Mouse (Mus musculus): ENCODE measurements around the gene Art2b. TPM values are rescaled to one million over a fixed set of nuclear protein-coding genes. Genes with fewer than 3 reads are reported as not detected.
"Not testable (repeated sequence)": the region's sequence is repeated elsewhere in the genome, so short reads cannot be mapped to it uniquely, and the experiment has no call there.

The Art2b gene
- polyA plus RNA-seq, 1 experiment from 2014 or later: not detected

GRCm38 (mm10) chr7:101607845-101608244, 22.4 kb upstream of the Art2b start:
- Histone ChIP-seq H3K36me3 (no peaks in the 10 kb centered on the region), H3K4me3 (no peak overlapping the region), H3K4me1 (no peaks in the 10 kb centered on the region), H3K9me3 (replicated peaks) (no peaks in the 10 kb centered on the region), H3K27ac (no peak overlapping the region), H3K27me3 (ENCODE audit: low read depth, poor library complexity, severe bottlenecking) (no peaks in the 10 kb centered on the region)
- no peak for DNase-seq (ENCODE audit: low spot score)
- 78% methylated on average over 6 of the region's 6 CpGs for WGBS

- Histone ChIP-seq H3K9me3 (replicated peaks) (no peaks in the 10 kb centered on the region), H3K36me3 (no peaks in the 10 kb centered on the region), H3K4me1 (no peaks in the 10 kb centered on the region), H3K27me3 (ENCODE audit: low read depth, poor library complexity, severe bottlenecking) (no peaks in the 10 kb centered on the region), H3K27ac (no peak overlapping the region), H3K4me3 (no peak overlapping the region)
- 76% methylated on average over 1 of the region's 1 CpGs for WGBS
- DNase-seq (ENCODE audit: low spot score): no peak
Measured at GRCm38 (mm10) chr7:101600406-101600805, 15.0 kb upstream of the Art2b start.

- Histone ChIP-seq H3K27ac (no peak overlapping the region), H3K36me3 (no peaks in the 10 kb centered on the region), H3K27me3 (ENCODE audit: low read depth, poor library complexity, severe bottlenecking) (no peaks in the 10 kb centered on the region), H3K4me1 (no peaks in the 10 kb centered on the region), H3K4me3 (no peak overlapping the region), H3K9me3 (replicated peaks) (no peaks in the 10 kb centered on the region)
- WGBS: 72% methylated on average over 2 of the region's 2 CpGs
- no peak for DNase-seq (ENCODE audit: low spot score)
Measured at GRCm38 (mm10) chr7:101598482-101598881, 13.1 kb upstream of the Art2b start.

DNA sequence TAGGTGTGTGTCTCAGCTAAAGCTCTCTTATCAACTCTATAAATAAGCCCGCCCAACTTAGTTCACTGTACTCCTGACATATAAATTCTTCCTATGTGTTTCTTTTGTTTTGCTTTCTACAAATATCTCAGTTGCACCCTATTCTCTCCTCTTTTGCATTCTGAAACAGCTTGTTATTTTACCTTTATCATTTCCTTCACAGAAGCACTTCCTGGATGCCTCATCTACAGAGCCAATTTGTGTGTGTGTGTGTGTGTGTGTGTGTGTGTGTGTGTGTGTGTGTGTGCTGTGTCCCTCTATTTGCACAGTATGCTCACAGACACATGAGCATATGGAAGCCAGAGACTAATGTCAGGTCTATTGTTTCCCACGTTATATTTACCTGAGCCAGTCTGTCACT, 9.6 kb upstream of the Art2b start:
- H3K4me1 ChIP-seq: no peaks in the 10 kb centered on the region
- no peak overlapping the region for H3K4me3 ChIP-seq
- DNase-seq (ENCODE audit: low spot score): no peak
- no peaks in the 10 kb centered on the region for H3K36me3 ChIP-seq
- H3K27me3 ChIP-seq (ENCODE audit: low read depth, poor library complexity, severe bottlenecking): no peaks in the 10 kb centered on the region
- no peaks in the 10 kb centered on the region for H3K9me3 ChIP-seq (replicated peaks)
- no peak overlapping the region for H3K27ac ChIP-seq
- WGBS: 87% methylated on average over 2 of the region's 2 CpGs

- H3K27me3 ChIP-seq (ENCODE audit: low read depth, poor library complexity, severe bottlenecking); H3K27ac ChIP-seq: not testable (repeated sequence)
- WGBS: 71% methylated on average over 6 of the region's 6 CpGs
Measured at GRCm38 (mm10) chr7:101584271-101584670, 1.1 kb downstream of the Art2b start.

GRCm38 (mm10) chr7:101582012-101582411, 3.4 kb downstream of the Art2b start:
- no peaks in the 10 kb centered on the region for H3K27me3 ChIP-seq (ENCODE audit: low read depth, poor library complexity, severe bottlenecking)
- WGBS: 89% methylated on average over 7 of the region's 7 CpGs
- no peak overlapping the region for H3K4me3 ChIP-seq
- no peaks in the 10 kb centered on the region for H3K9me3 ChIP-seq (replicated peaks)
- no peaks in the 10 kb centered on the region for H3K4me1 ChIP-seq
- no peak for DNase-seq (ENCODE audit: low spot score)
- H3K27ac ChIP-seq: no peak overlapping the region
- no peaks in the 10 kb centered on the region for H3K36me3 ChIP-seq

More at GRCm38 (mm10) chr7:101584271-101584670, 1.1 kb downstream of the Art2b start:
- DNase-seq (ENCODE audit: low spot score); H3K4me1 ChIP-seq; H3K4me3 ChIP-seq; H3K36me3 ChIP-seq; H3K9me3 ChIP-seq (replicated peaks): not testable (repeated sequence)

DNA sequence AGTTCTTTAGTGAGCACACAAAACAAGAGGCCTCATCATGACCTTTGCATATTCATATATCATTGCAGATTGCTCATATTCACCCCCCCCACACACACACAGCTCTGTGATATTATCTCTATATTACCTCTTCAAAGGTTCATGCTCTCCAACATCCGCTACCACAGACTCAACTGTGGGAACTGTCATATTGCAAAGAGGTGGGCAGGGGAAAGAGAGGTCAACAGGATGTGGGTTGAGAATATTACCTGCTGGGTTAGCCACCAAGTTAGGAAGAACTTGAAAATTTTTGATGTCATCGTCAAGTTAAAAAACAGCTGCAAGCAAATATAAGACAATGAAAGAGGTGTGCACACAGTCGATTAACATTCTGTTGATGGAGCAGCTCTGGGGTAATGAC, 4.5 kb downstream of the Art2b start:
- H3K4me1 ChIP-seq; H3K36me3 ChIP-seq; DNase-seq (ENCODE audit: low spot score); H3K27ac ChIP-seq; H3K27me3 ChIP-seq (ENCODE audit: low read depth, poor library complexity, severe bottlenecking); H3K4me3 ChIP-seq; H3K9me3 ChIP-seq (replicated peaks): not testable (repeated sequence)
- 94% methylated on average over 3 of the region's 3 CpGs for WGBS

- H3K36me3 ChIP-seq: no peaks in the 10 kb centered on the region
- no peaks in the 10 kb centered on the region for H3K9me3 ChIP-seq (replicated peaks)
- no peak overlapping the region for H3K27ac ChIP-seq
- no peaks in the 10 kb centered on the region for H3K4me1 ChIP-seq
- no peaks in the 10 kb centered on the region for H3K27me3 ChIP-seq (ENCODE audit: low read depth, poor library complexity, severe bottlenecking)
- no peak overlapping the region for H3K4me3 ChIP-seq
- DNase-seq (ENCODE audit: low spot score): no peak
- WGBS: 66% methylated on average over 3 of the region's 3 CpGs
Measured at GRCm38 (mm10) chr7:101574413-101574812, 11.0 kb downstream of the Art2b start.

DNA sequence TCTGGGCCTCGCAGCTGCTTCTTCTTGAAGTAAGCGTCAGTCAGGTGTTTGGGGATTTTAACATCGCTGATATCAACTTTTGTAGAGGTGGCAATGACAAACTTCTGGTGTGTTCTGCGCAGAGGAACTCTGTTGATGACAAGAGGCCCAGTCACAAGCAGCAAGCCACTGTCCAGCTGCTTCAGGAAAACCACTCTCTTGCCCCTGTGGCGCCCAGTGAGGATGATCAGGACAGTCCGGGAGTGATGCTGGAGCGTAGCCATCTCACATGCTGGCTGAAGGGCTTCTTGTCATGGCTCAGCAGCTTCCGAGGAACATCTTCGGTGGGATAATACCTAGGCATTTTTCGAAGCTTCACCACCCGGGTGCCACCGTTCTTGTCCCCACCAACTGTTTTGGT, 11.8 kb downstream of the Art2b start:
- WGBS: 88% methylated on average over 12 of the region's 12 CpGs
- not testable (repeated sequence) for H3K36me3 ChIP-seq

DNA sequence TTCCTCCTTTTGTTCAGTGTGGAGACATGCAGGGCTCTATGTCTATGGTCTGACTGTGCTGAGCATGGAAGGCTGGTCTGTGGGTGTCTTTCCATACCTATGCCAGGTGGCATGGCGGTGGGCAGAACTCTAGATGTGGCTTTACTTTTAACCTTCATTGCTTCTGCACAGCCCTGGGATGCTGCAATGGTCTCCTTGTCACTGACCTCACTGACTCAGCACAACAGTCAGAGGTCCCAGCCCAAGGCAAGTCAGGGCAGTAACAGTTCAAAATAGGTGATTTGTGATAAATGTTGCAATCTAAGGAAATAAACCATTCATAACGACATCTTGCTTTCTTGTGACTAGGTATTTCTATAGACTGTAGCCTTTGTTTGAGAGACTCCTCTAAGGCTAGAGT, 21.3 kb downstream of the Art2b start:
- Histone ChIP-seq H3K27me3 (ENCODE audit: low read depth, poor library complexity, severe bottlenecking) (no peaks in the 10 kb centered on the region), H3K4me1 (no peaks in the 10 kb centered on the region), H3K4me3 (no peak overlapping the region), H3K27ac (no peak overlapping the region), H3K9me3 (replicated peaks) (no peaks in the 10 kb centered on the region), H3K36me3 (no peaks in the 10 kb centered on the region)
- no peak for DNase-seq (ENCODE audit: low spot score)
- 92% methylated on average over 2 of the region's 2 CpGs for WGBS

More for the DNA sequence above, 11.8 kb downstream of the Art2b start:
- not testable (repeated sequence) for H3K4me1 ChIP-seq; H3K27me3 ChIP-seq (ENCODE audit: low read depth, poor library complexity, severe bottlenecking); H3K9me3 ChIP-seq (replicated peaks); DNase-seq (ENCODE audit: low spot score); H3K4me3 ChIP-seq; H3K27ac ChIP-seq

DNA sequence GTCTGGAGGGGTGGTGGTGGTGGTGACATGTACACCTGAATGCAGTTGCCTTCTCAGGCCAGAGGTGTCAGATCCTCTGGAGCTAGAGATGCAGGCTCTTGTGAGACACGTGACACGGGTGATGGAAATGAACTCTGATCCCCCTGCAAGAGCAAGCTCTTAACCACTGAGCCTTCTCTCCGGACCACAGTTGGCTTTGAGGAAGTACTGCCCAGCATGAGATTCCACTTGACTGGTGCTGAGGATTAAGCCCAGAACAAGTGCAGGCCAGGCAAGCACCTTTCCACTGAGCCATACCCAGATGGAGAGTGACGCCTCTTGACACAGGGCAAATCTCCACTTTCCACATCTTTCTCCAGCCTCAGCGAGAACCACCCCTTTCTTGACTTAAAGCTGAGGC, 26.0 kb downstream of the Art2b start:
- H3K36me3 ChIP-seq: not testable (repeated sequence)
- WGBS: 69% methylated on average over 5 of the region's 5 CpGs

GRCm38 (mm10) chr7:101557391-101557790, 28.0 kb downstream of the Art2b start:
- Histone ChIP-seq H3K4me1 (no peaks in the 10 kb centered on the region), H3K4me3 (no peak overlapping the region), H3K36me3 (no peaks in the 10 kb centered on the region), H3K9me3 (replicated peaks) (no peaks in the 10 kb centered on the region), H3K27me3 (ENCODE audit: low read depth, poor library complexity, severe bottlenecking) (no peaks in the 10 kb centered on the region), H3K27ac (no peak overlapping the region)
- 81% methylated on average over 1 of the region's 1 CpGs for WGBS
- no peak for DNase-seq (ENCODE audit: low spot score)

More for the DNA sequence above, 26.0 kb downstream of the Art2b start:
- H3K9me3 ChIP-seq (replicated peaks); H3K4me1 ChIP-seq; H3K27me3 ChIP-seq (ENCODE audit: low read depth, poor library complexity, severe bottlenecking); DNase-seq (ENCODE audit: low spot score); H3K27ac ChIP-seq; H3K4me3 ChIP-seq: not testable (repeated sequence)

DNA sequence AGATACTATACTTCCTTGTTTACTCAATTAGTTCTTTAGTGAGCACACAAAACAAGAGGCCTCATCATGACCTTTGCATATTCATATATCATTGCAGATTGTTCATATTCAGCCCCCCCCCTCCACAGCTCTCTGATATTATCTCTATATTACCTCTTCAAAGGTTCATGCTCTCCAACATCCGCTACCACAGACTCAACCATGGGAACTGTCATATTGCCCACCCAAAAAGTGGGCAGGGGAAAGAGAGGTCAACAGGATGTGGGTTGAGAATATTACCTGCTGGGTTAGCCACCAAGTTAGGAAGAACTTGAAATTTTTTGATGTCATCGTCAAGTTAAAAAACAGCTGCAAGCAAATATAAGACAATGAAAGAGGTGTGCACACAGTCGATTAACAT, 29.9 kb downstream of the Art2b start:
- H3K9me3 ChIP-seq (replicated peaks); H3K4me1 ChIP-seq; H3K4me3 ChIP-seq; H3K27ac ChIP-seq; H3K27me3 ChIP-seq (ENCODE audit: low read depth, poor library complexity, severe bottlenecking); H3K36me3 ChIP-seq; DNase-seq (ENCODE audit: low spot score): not testable (repeated sequence)
- WGBS: 97% methylated on average over 3 of the region's 3 CpGs

DNA sequence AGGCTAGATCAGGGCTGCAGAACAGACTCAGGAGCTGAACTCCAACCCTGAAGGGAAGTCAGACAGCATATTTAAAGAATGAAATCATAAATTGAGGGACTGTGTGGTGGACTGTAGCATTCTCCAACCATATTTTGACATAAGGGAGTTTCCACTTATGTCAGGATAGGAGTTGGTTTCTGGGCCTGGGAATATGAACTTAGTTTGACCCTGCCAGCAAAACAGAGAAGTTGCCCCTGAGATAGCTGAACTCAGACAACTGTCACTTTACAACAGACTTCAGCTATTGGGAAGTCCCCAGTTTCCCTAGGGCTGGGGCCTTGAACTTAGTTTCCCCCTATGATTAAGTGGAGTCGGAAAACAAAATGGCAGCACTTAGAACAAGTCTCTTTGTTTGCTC, 33.9 kb downstream of the Art2b start:
- Histone ChIP-seq H3K27me3 (ENCODE audit: low read depth, poor library complexity, severe bottlenecking) (no peaks in the 10 kb centered on the region), H3K36me3 (no peaks in the 10 kb centered on the region), H3K27ac (no peak overlapping the region), H3K9me3 (replicated peaks) (no peaks in the 10 kb centered on the region), H3K4me1 (no peaks in the 10 kb centered on the region), H3K4me3 (no peak overlapping the region)
- DNase-seq (ENCODE audit: low spot score): no peak
- 91% methylated on average over 1 of the region's 1 CpGs for WGBS
